21 mouse cellular contexts compared by ENCODE assay signal in genomic region chr19:57838546-57838945, GRCm38 (mm10).
"Had no signal": no experiment of that assay in that cellular context is flagged by ENCODE, and none has a peak within 500 bp of the region (broad histone marks: within the 10 kb centered on the region; RNA-seq: fewer than 3 reads in every experiment).

No protein-coding gene starts in this region.

- ATAC-seq: intestine, postnatal 0 days; liver, embryonic 12.5 days had no signal

- H3K4me3 ChIP-seq: layer of hippocampus, adult 2 months; limb, embryonic 10.5 days; limb, embryonic 13.5 days; liver, embryonic 12.5 days; liver, embryonic 15.5 days; lung, embryonic 15.5 days; megakaryocyte, embryonic 14.5 days; midbrain, embryonic 12.5 days; stomach, embryonic 15.5 days had no signal

- H3K4me1 ChIP-seq: limb, embryonic 10.5 days; limb, embryonic 13.5 days; liver, embryonic 12.5 days; liver, embryonic 15.5 days; megakaryocyte, embryonic 14.5 days; midbrain, embryonic 12.5 days; stomach, embryonic 15.5 days had no signal

- H3K9me3 ChIP-seq: limb, embryonic 10.5 days; liver, embryonic 15.5 days; lung, embryonic 15.5 days; stomach, embryonic 15.5 days had no signal

- H3K4me2 ChIP-seq: limb, embryonic 13.5 days; liver, embryonic 12.5 days; liver, embryonic 15.5 days; lung, embryonic 15.5 days; midbrain, embryonic 12.5 days; stomach, embryonic 15.5 days had no signal

- H3K27me3 ChIP-seq: limb, embryonic 13.5 days; liver, embryonic 12.5 days; liver, embryonic 15.5 days; lung, embryonic 15.5 days; megakaryocyte, embryonic 14.5 days; midbrain, embryonic 12.5 days; stomach, embryonic 15.5 days had no signal

- H3K36me3 ChIP-seq: liver, embryonic 15.5 days; lung, embryonic 15.5 days; stomach, embryonic 15.5 days had no signal

- H3K9ac ChIP-seq: limb, embryonic 13.5 days; liver, embryonic 12.5 days; liver, embryonic 15.5 days; lung, embryonic 15.5 days; midbrain, embryonic 12.5 days; stomach, embryonic 15.5 days had no signal

- DNase-seq: kidney, adult 2 months; kidney, postnatal 25 days; layer of hippocampus, adult 9-11 months; liver; lung, adult 18-20 months; lung, postnatal 10 days; lung, postnatal 36 days; right cerebral cortex, postnatal 25 days; spleen, adult 18-20 months; thymus, postnatal 25 days had no signal

- H3K27ac ChIP-seq: kidney, postnatal 0 days; layer of hippocampus, adult 2 months; limb, embryonic 10.5 days; limb, embryonic 13.5 days; liver, embryonic 12.5 days; liver, embryonic 15.5 days; lung, embryonic 15.5 days; stomach, embryonic 15.5 days had no signal
